Mouse (Mus musculus) cerebellum, adult 11 months (tissue): ENCODE results near the gene Snx11.

Experiments
- DNase-seq: peaks from one replicate; pipeline ENCODE4 v3.0.0; 2022

Gene Snx11

DNA sequence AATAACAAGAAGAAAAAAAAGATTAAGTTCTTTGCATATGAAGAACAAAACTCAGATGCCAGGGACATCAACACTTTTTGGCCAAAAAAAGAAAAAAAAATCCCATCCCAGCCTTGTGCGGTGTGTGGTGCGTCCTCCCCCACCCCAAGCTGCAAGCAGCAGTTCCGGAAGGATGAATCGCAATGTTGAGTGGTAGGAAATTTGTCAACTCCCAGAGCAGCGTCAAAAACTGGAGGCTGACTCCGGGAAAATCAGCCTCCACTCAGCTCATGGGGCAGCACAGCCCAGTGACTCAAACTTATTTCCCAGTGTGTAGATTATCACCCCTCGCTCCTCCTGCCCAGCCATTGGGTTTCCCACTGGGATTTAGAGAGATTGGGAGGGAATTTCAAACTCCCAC is 15.4 kb downstream of the Snx11 start:
- no peak for DNase-seq

GRCm38 (mm10) chr11:96760042-96760441 is 17.3 kb downstream of the Snx11 start:
- peak; percentile 51 for DNase-seq

DNA sequence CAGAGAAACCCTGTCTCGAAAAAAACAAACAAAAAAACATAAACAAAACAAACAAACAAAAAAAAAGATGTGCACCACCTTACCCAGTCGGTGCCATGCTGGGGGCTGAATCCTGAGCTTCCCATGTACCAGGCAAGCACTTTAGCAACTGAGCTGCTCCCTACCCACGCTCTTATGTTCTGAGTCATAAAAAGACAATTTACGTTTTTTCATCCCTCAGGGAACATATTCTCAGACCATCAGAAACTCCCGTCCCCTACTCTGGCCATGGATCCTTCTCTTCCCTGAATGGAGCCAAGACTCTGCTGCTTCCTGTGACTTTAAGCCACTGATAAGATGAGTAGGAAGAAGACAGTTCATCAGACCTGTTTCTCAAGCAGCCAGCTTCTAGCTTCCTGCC is 19.0 kb downstream of the Snx11 start:
- DNase-seq, result no peak

DNA sequence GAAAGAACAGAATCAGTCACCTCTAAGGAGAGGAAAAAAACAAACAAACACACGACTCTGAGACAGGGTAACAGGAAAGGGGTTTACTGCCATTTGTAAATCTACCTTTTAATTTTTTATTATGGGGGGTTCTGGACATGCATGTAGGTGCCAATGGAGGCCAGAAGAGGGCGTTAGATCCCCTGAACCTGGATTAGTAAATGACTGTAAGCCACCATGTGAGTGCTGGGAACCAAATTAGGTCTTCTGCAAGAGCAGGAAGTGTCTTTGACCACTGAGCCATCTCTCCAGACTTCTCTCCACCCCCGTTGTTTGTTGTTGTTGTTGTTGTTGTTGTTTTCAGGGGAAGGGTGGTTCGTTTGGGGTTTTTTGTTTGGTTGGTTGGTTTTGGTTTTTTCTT is 19.9 kb downstream of the Snx11 start:
- DNase-seq, result no peak

GRCm38 (mm10) chr11:96755298-96755697 is 22.1 kb downstream of the Snx11 start:
- no peak for DNase-seq

GRCm38 (mm10) chr11:96747555-96747954 is 29.8 kb downstream of the Snx11 start:
- no peak for DNase-seq

GRCm38 (mm10) chr11:96746648-96747047 is 30.7 kb downstream of the Snx11 start:
- DNase-seq, result no peak

- no peak for DNase-seq
These were observed 33.5 kb downstream of the Snx11 start for GRCm38 (mm10) chr11:96743891-96744290.

DNA sequence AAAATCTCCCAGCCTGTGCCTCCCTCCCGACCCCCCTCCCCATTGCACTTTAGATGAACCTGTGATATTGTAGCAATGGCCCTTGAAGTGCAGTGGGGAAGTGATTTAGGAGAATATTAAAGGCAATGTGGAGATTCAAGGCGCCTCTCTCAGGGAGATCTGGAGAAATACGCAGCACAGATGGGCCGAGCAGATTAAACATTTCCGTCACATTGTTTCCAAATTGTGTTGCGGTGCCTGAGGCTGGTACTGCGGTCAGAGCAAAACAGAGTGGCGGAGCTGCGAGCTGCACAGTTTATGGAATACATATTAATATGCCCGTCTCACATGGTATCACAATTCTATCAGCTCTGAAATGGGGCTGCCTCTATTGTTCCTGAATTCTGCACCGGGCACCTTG is 34.4 kb downstream of the Snx11 start:
- no peak for DNase-seq

DNA sequence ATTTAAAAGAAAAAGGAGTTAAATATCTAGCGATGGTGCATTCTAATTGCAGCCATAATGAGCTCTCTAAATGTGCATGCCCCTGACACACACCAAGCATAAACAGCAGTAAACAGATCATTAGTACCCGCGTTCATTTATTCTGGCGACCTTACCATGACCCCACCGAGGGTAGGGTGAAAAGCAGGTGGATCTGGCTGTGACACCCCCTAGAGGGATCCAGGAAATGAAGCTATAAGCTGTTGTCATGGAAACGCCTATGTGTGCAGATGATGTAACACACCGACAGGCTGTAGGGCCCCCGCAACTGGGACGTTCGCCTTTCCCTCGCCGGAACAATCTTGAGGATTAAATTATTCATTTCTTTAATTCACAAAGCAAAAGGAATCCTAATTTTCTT is 35.4 kb downstream of the Snx11 start:
- DNase-seq, result no peak

DNA sequence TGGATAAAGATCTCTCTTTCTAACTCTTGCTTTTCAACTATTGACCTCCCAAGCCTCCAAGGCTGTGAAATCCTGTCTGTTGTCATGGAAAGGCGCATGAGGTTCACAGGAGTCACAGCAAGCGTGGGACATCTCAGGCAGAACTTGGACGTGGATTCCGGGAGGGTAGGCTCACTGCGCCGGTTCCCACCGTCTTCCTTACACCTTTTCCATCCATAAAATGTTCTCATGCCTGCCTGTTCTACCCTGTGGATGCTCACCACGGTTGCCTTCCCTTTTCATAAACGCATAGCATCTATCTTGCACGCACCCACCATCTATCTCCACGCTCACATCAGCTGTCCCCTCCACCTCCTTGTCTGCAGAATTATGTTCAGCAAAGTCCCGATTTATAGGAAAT is 36.6 kb downstream of the Snx11 start:
- no peak for DNase-seq

- no peak for DNase-seq
These were observed 39.5 kb downstream of the Snx11 start for GRCm38 (mm10) chr11:96737673-96738471.

DNA sequence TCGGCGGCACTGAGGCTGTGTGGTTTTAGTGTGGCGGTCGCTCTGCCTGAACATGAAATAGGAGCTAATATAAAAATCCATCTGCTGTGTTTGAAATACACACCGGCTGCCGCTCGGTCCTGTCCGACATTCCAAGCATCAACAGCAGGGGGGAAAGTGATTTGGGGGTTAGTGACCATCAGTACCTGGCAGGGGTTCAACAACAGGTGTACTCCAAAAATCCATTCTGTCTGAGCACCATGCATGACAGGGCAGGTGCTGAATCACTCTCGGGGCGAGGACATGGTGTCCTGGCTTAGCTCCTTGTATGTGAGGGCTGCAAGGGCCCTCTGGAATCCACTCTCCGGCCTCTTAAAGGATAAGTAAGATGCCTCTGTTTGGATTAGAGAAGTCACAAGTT is 41.0 kb downstream of the Snx11 start:
- peak; percentile 51 for DNase-seq

- peak; percentile 69 for DNase-seq
These were observed 41.5 kb downstream of the Snx11 start for GRCm38 (mm10) chr11:96735908-96736307.

GRCm38 (mm10) chr11:96732657-96733056 is 44.7 kb downstream of the Snx11 start:
- DNase-seq, result no peak

DNA sequence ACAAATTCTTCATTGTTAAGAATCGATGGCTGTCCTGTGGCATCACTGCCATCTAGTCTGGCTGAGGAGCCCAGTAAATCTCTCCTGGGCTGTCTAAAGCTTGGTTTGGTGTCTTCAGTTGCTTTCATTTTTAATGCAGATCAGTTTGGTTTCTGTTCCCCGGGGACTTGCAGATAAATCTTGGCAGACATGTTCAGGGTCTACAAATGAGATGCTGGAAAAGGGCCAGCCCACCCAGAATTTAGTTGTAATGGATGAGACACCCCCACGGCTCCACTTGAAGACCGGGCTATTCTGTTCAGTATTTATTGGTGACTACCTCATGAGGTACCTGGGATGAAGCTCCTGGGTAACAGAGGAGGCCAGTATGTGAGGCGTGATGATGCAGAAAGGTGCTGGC is 47.0 kb downstream of the Snx11 start:
- DNase-seq, result no peak

DNA sequence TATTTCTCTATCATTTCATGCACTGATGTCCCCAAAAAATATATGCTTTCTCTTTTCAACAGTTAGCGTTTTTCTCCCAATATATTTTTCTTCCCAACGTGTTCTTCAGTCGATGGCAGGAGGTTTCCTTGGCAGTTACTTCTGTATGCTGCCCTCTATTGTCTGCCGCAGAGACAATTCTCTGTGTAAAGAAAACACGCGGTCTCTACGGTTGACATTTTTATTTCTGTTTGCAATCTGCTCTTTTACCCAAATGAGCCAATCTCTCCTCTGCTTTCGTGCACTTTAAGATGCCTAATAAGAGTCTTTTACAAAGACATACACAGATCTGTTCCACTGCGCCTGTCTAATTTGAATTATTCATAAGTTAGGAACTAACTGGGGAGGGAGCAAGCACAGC is 47.9 kb downstream of the Snx11 start:
- no peak for DNase-seq

GRCm38 (mm10) chr11:96728577-96728976 is 48.8 kb downstream of the Snx11 start:
- DNase-seq, result no peak

GRCm38 (mm10) chr11:96725833-96726232 is 51.5 kb downstream of the Snx11 start:
- no peak for DNase-seq

- no peak for DNase-seq
These were observed 58.8 kb downstream of the Snx11 start for GRCm38 (mm10) chr11:96718609-96719008.
